Mouse (Mus musculus) kidney, postnatal 25 days (tissue): ENCODE measurements around the gene Ankrd45.
"Not testable (repeated sequence)": the region's sequence is repeated elsewhere in the genome, so short reads cannot be mapped to it uniquely, and the experiment has no call there.

ENCODE experiments used
- DNase-seq, 2 experiments: peaks; one replicate each; pipeline ENCODE4 v3.0.0; 2021; ENCODE audit warnings: mixed read lengths in 2 of 2

Gene Ankrd45

GRCm38 (mm10) chr1:161185431-161185830 lies 42.9 kb downstream of the Ankrd45 start:
- no peak for DNase-seq

- DNase-seq, result no peak
These were observed 47.9 kb downstream of the Ankrd45 start for GRCm38 (mm10) chr1:161190253-161190910.

- DNase-seq, result peak; percentile 86 to 88
These were observed 53.3 kb downstream of the Ankrd45 start for GRCm38 (mm10) chr1:161195541-161196351.

- not testable (repeated sequence) for DNase-seq
These were observed 53.9 kb downstream of the Ankrd45 start for GRCm38 (mm10) chr1:161196364-161196763.

- DNase-seq, result no peak
These were observed 57.4 kb downstream of the Ankrd45 start for GRCm38 (mm10) chr1:161199856-161200255.

GRCm38 (mm10) chr1:161214465-161214864 lies 72.0 kb downstream of the Ankrd45 start:
- DNase-seq, result peak; percentile 24 to 42

- DNase-seq, result no peak
These were observed 77.3 kb downstream of the Ankrd45 start for GRCm38 (mm10) chr1:161219816-161220215.
